9 mouse cellular contexts compared by ENCODE assay signal in genomic region chr13:64129616-64130375, GRCm38 (mm10). TPM values are rescaled to one million over a fixed set of nuclear protein-coding genes. Genes with fewer than 3 reads are reported as not detected.
DNase-seq lines count a peak whose midpoint lies in the region; ATAC-seq and TF ChIP-seq lines count a peak whose summit lies in the region.
"Had no signal": no experiment of that assay in that cellular context is flagged by ENCODE, and none has a peak within 500 bp of the region (broad histone marks: within the 10 kb centered on the region; RNA-seq: fewer than 3 reads in every experiment).

No protein-coding gene starts in this region.

- WGBS in cerebellum, adult 2 months, result 51% methylated on average over 15 of the region's 15 CpGs
- 18% methylated on average over 15 of the region's 15 CpGs for WGBS in kidney, adult 2 months
- 44% methylated on average over 15 of the region's 15 CpGs for WGBS in liver, embryonic 12.5 days (ENCODE audit: insufficient replicate concordance)

- no peaks in the 10 kb centered on the region for H3K4me1 ChIP-seq in cerebellum, adult 2 months (ENCODE audit: control insufficient read depth, insufficient read depth, low read length)
- peaks cover 5% of the 10 kb centered on the region; the same call in 1 of the 2 replicates for H3K4me1 ChIP-seq in kidney, adult 2 months (ENCODE audit: control insufficient read depth, insufficient read depth, low read length)
- H3K4me1 ChIP-seq in liver, embryonic 12.5 days, result peaks cover 19% of the 10 kb centered on the region

- H3K27ac ChIP-seq in cerebellum, adult 2 months (ENCODE audit: insufficient read depth, low read length), result no peak overlapping the region
- H3K27ac ChIP-seq in kidney, adult 2 months (ENCODE audit: insufficient read depth, low read depth, low read length), result peak overlapping the region; percentile 88
- H3K27ac ChIP-seq in liver, embryonic 12.5 days, result peak overlapping the region; percentile 47

- peak; percentile 22; the same call in 1 of the 2 replicates for TF ChIP-seq CTCF in cerebellum, adult 2 months (IDR thresholded peaks at IDR 0.05; ENCODE audit: borderline replicate concordance, insufficient read depth, low read depth, low read length)
- TF ChIP-seq CTCF in kidney, adult 2 months (conservative IDR thresholded peaks at IDR 0.05; ENCODE audit: insufficient read depth, insufficient read length, low read depth, low read length), result peak; percentile 35; the same call in 1 of the 2 replicates

- no peaks in the 10 kb centered on the region for H3K9me3 ChIP-seq in liver, embryonic 12.5 days (replicated peaks)

- ATAC-seq in liver, embryonic 12.5 days, result peak; percentile 78
- 0 out of 2 replicates have a peak, but pooled peaks have one; percentile 28 for ATAC-seq in monocyte, adult 5-6 weeks (replicated peaks; ENCODE audit: insufficient number of reproducible peaks, low FRiP score, low TSS enrichment, poor library complexity, severe bottlenecking)

- peak overlapping the region; percentile 70 for H3K9ac ChIP-seq in liver, embryonic 12.5 days

- H3K36me3 ChIP-seq in kidney, adult 2 months (ENCODE audit: control insufficient read depth, insufficient read depth, low read length), result no peaks in the 10 kb centered on the region; the same call in 1 of the 2 replicates
- peaks cover 41% of the 10 kb centered on the region for H3K36me3 ChIP-seq in liver, embryonic 12.5 days

- H3K4me3 ChIP-seq in cerebellum, adult 2 months (replicated peaks; ENCODE audit: insufficient read depth, low read depth, low read length), result peak overlapping the region; percentile 40
- H3K4me3 ChIP-seq in kidney, adult 2 months (ENCODE audit: insufficient read depth, low read depth, low read length), result peak overlapping the region; percentile 66
- peak overlapping the region; percentile 66 for H3K4me3 ChIP-seq in liver, embryonic 12.5 days

- no peaks in the 10 kb centered on the region for H3K27me3 ChIP-seq in cerebellum, adult 2 months (ENCODE audit: control insufficient read depth, insufficient read depth, low read length)
- no peaks in the 10 kb centered on the region for H3K27me3 ChIP-seq in kidney, adult 2 months (replicated peaks; ENCODE audit: control insufficient read depth, insufficient read depth, low read length)
- H3K27me3 ChIP-seq in liver, embryonic 12.5 days (replicated peaks), result no peaks in the 10 kb centered on the region; the same call in 1 of the 2 replicates

- DNase-seq in cerebellum, adult 2 months, result peak; percentile 25 to 26
- no peak for DNase-seq in cerebellum, adult 8-10 months
- DNase-seq in embryo, embryonic 10 days (ENCODE audit: low spot score), result peak; percentile 58
- DNase-seq in heart, adult 9 months (ENCODE audit: low spot score in 2 of 2), result peak; percentile 38 to 52
- peak; percentile 92 for DNase-seq in kidney, adult 2 months
- DNase-seq in spleen, postnatal 4 days (ENCODE audit: low spot score in 2 of 2), result peak; percentile 36 to 70

- peak overlapping the region; percentile 75 for H3K4me2 ChIP-seq in liver, embryonic 12.5 days

- no peak for TF ChIP-seq POLR2A in cerebellum, adult 2 months (IDR thresholded peaks at IDR 0.05; ENCODE audit: borderline replicate concordance, insufficient read depth, low read length)
- no peak for TF ChIP-seq POLR2A in kidney, adult 2 months (IDR thresholded peaks at IDR 0.05; ENCODE audit: low read depth, low read length)

RNA-seq across cellular contexts. Expression of gene Slc35d2, which starts 0.6 kb away (rescaled TPM):
- 0.90 and 0.97 TPM in 2 replicates for polyA plus RNA-seq in cerebellum, adult 2 months (2012; rRNA removed)
- polyA plus RNA-seq in kidney, adult 2 months (2012; rRNA removed), result 10.9 and 13.8 TPM in 2 replicates
- 3.0 and 3.6 TPM in 2 replicates for polyA plus RNA-seq in liver, embryonic 12.5 days (2016; fragmentation: Nextera tagmentation; extraction: Ambion mirVana)
- total RNA-seq in monocyte, adult 5-6 weeks (2017), result 24.2 to 36.1 TPM (median 26.4 TPM) in 3 replicates

RNA-seq across cellular contexts. Expression of gene Zfp367, which starts 23.2 kb away (rescaled TPM):
- 28.9 and 29.9 TPM in 2 replicates for polyA plus RNA-seq in cerebellum, adult 2 months (2012; rRNA removed)
- 12.2 and 15.5 TPM in 2 replicates for polyA plus RNA-seq in kidney, adult 2 months (2012; rRNA removed)
- 26.1 and 27.2 TPM in 2 replicates for polyA plus RNA-seq in liver, embryonic 12.5 days (2016; fragmentation: Nextera tagmentation; extraction: Ambion mirVana)
- 19.2 to 26.9 TPM (median 21.2 TPM) in 3 replicates for total RNA-seq in monocyte, adult 5-6 weeks (2017)

RNA-seq across cellular contexts. Expression of gene Habp4, which starts 31.8 kb away (rescaled TPM):
- 187 and 213 TPM in 2 replicates for polyA plus RNA-seq in cerebellum, adult 2 months (2012; rRNA removed)
- 35.8 and 37.6 TPM in 2 replicates for polyA plus RNA-seq in kidney, adult 2 months (2012; rRNA removed)
- 14.0 TPM in 2 replicates for polyA plus RNA-seq in liver, embryonic 12.5 days (2016; fragmentation: Nextera tagmentation; extraction: Ambion mirVana)
- total RNA-seq in monocyte, adult 5-6 weeks (2017), result 9.6 to 14.1 TPM (median 11.8 TPM) in 3 replicates

RNA-seq across cellular contexts. Expression of gene Hsd17b3, which starts 40.8 kb away (rescaled TPM):
- polyA plus RNA-seq in cerebellum, adult 2 months (2012; rRNA removed), result not detected in 2 replicates
- not detected in 2 replicates for polyA plus RNA-seq in kidney, adult 2 months (2012; rRNA removed)
- polyA plus RNA-seq in liver, embryonic 12.5 days (2016; fragmentation: Nextera tagmentation; extraction: Ambion mirVana), result not detected in 2 replicates
- not detected in 3 replicates for total RNA-seq in monocyte, adult 5-6 weeks (2017)
- total RNA-seq: left cerebral cortex, postnatal 36 days had no signal
